Mouse (Mus musculus): ENCODE measurements around the gene Akt2.

Gene Akt2

DNA sequence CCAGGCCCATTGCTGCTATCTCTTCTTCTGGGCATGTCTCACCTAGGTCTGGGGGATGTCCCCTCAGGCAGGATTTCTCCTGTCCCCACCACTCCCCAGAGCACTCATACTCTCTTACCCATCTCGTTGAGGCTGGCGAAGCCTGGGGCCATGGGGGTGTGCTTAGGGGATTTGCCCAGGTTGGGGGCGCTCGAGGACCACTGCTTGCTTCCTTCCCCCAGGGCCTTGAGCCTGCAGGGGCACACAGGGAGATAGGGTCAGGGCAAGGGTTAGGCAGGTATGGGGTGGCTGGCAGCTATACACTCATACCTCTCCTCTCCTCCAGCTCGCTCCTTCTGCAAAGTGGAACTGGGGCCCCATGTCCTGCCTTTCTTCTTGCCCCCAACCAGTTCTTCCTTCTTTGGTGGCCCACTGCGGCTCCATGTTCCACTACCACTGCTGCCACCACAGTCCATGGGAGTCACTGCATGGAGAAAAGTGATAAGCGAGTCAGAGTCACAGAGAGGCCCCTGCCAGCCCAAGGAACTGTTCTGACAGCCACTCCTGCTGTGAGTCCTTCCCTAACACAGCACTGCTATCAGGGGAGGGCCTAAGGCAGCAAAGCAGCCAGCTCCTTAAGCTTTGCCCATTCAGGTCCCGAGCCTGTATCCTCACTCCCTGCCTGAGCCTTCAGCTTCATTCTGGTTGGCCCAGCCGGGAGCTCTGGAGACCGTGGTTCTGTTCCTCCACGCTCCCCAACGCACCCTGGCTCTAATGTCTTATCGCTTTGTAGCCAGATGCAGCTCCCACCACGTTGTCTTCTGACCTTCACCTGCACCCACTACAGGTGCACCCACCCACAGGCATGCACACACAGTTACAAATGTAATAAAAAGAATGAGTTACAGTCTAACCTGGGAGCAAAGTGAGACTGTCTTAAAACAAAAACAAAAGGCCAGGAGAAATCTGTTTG is 67.6 kb downstream of the Akt2 start:
- in situ Hi-C loops (cut with MboI, MseI), result no loop called here

DNA sequence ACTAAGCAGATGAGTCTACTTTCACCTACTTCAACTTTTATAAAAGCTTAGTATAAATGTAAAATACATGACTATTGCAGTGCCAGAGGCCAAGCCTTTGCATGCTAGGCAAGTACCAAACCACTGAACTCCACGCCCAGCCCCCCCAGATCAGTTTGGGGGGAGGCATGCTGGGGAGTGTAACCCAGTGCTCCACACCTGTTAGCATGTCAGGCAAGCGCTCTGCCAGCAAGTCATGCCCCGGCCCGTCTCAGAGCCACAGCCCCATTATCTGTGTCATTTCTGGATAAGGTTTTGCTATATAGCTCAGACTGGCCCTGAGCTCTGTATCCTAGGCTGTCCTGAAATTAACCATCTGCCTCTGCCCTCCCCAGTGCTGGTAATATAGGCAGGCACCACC is 70.7 kb downstream of the Akt2 start:
- in situ Hi-C loops (cut with MboI, MseI), result no loop called here

DNA sequence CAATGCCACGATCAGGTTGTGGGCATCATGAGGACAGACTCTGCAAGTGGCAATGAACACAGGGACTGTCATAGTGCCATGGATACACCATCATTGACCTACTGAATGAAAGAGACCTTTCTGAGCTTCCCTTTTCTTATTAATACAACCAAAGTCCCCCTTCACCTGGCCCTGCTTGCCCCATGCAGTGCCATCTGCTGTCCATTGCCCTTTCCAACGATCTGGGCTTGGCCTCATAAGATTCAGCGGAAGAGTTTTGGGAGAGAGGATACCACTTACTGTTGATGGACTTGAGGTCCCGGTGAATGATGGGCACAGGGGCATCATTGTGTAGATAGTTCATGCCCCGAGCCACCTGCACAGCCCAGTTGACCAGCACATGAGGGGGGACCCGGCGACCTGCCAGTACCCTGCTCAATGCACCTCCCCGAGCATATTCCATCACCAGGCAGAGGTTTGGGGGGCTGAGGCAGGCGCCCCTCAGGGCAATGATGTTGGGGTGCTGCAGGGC is 81.8 kb downstream of the Akt2 start:
- in situ Hi-C loops (cut with MboI, MseI), result no loop called here

DNA sequence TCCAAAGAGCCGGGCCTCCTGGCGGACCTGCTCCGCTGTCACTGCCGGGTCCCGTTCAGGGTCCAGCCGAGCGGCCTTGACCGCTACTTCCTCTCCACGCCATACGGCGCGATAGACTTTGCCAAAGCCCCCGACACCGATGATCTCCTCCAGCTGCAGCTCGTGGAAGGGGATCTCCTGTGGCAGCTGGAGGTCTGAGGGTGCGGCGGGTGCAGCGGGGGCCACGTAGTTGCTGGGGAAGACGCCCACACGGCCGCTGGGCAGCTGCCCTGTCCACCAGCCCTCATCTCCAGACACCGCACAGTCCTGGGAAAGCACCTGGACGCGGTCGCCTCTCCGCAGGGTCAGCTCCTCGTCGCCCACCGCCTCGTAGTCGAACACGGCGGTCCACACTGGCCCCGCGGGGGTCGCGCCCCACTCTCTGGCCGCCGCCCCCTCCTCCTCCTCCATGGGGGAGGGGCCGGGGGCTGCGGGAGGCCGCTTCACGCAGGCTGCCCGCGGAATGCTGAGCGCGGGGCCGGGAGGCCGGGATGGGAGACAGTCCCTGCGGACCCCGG is 82.3 kb downstream of the Akt2 start:
- in situ Hi-C loops (cut with MboI, MseI), result no loop called here

DNA sequence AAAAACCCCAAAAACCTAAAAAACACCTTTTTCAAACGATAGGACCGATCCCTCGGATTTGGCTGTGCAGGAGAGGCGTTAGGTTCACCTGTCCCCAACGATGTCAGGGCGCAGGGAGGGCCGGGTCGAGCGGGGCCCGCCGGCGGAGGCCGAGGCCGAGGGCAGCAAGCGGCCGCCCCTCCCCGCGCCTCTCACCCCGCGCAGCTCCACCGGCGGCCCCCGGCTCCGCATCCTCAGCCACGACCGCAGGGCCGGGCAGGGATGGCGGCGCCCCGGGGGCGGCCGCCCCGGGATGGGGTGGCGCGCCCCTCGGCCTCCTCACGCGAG is 82.8 kb downstream of the Akt2 start:
- in situ Hi-C loops (cut with MboI, MseI), result no loop called here

DNA sequence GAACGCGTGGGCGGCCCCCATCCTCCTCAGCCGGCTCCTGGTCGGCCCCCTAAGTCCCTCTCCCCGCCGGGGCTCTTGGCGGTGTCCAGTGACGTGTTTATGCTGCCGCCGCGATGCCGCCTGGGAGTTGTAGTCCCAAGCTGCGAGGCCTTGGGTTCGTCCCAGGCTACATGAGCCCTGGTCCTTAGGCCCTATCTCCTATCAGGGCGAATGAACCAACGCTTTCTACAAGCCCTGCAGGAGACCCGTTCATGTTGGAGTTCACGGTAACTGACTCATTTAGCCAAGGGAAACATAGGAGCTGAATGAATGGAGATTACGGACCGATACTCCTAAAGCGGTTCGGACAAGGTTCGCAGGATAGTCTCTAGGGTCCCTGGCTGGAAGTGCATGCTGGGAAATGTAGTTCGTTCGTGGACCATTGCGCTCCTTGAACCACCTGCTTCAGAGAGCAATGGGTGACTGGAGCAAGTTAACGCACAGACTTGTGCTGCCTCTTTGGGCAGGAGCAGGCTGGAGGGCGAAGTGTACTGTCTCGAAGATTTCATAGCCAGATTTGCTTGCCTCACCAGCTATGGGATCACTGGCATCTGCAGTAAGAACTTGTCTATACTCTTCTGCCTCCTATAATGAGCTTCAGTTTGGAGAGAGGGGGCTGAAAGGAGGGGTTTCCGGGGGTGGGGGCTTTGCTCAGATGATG is 83.3 kb downstream of the Akt2 start, which contains the start of gene Map3k10:
TSS of gene Map3k10 (minus strand) at position 77 of the 700 bp plus-strand sequence.
- in situ Hi-C loops (cut with MboI, MseI), result no loop called here

DNA sequence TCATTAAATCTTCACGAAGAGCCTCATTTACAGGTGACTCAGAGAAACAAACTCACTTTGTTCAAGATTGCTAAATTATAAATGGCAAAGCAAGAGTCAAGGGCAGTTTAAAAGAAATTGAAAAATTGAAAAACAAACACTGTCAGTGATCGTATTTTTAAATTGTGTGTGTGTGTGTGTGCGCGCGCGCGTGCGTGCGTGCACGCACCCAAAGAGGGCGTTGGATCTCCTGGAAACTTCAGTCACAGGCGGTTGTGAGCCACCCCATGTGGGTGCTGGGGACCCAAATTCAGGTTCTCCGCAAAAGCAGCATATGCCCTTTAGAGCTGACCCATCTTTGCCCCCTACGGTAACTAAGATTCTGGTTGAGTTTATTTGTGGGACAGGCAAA is 83.9 kb downstream of the Akt2 start:
- in situ Hi-C loops (cut with MboI, MseI), result no loop called here

DNA sequence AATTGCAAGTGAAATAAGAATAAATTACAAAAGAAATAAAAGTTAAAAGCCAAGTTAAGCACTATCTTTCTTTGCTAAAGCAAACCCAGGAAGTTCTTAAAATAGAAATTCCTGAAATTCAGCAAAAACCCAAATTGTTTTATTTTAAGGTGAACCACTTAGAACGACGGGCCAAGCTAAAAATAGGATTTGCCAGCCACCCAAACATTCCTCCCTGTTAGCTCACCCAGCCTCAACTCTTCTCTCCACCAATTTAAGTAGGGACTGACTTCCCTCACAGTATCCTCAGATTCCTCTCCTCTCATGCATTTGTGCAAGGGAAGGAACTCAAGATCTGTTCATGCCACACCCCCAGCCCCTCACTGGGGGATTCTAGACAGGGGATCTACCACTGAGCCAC is 91.9 kb downstream of the Akt2 start:
- in situ Hi-C loops (cut with MboI, MseI), result no loop called here

DNA sequence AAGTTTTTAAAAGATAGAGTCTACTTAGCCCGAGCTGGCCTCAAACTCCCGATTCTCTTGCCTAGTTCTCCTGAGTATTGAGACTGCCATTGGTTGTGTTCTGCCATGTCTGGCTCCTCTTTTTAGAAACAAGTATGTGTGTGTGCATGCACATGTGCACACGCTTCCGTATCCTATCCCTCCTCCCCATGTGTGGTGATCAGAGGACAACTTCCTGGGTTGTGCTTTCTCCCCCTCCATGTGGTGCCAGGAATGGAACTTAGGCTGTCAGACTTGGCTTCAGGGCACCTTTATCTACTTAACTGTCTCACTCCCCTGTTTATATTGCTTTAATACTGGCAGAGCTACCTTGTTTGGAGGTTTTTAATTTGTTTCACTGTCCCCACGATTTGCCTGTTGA is 93.9 kb downstream of the Akt2 start:
- in situ Hi-C loops (cut with MboI, MseI), result no loop called here

DNA sequence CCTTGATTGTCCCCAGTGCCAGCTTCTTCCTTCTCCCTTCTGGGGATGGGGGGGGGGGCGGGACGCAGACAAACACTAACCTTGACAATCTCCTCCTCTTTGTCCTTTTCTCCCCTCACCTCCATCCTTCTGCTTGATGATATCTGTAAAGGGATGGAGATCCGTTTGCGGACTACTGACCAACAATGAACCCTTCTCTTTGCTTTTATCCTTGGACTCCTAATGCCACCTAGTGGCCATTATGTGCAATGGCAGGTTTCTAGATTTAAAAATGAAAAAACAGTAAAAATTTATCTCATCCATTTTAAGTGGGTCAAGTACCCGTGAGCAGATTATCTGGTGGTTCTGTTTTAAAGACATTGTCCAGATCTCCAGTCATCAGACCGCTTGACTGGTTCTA is 94.3 kb downstream of the Akt2 start:
- in situ Hi-C loops (cut with MboI, MseI), result no loop called here

DNA sequence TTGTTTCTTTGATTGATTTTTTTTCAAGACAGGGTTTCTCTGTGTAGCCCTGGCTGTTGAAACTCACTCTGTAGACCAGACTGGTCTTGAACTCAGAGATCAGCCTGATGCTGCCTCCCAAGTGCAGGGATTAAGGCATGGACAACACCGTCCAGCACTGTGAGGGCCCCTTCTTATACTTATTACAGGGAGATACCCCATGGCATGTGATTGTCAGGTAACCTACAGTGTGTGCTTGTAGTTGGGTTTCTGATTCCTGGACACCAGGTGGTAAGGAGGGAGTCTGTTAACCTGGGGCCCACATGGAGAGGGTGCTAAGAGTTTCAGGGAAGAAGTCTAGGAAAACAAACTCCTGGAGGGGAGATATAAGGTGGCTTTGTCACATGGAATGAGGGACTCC is 95.7 kb downstream of the Akt2 start:
- in situ Hi-C loops (cut with MboI, MseI), result no loop called here

DNA sequence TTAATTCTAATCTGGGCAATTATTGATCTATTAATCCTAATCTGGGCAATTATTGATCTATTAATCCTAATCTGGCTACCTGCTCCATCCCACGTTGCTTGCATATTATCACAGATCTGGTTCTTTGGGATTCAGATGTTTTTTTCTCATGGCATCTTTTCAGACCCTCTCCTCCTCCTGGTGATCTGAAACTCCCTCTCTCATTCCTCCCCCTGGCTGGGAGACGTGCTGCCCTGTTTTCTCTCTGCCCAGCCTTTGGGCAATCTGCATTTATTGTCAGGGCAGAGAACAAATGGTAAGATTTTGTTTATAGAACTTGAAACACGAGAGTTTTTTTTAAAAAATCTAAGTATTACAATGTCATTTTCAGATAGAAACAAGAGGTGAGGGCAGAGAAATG is 96.5 kb downstream of the Akt2 start:
- in situ Hi-C loops (cut with MboI, MseI), result no loop called here

DNA sequence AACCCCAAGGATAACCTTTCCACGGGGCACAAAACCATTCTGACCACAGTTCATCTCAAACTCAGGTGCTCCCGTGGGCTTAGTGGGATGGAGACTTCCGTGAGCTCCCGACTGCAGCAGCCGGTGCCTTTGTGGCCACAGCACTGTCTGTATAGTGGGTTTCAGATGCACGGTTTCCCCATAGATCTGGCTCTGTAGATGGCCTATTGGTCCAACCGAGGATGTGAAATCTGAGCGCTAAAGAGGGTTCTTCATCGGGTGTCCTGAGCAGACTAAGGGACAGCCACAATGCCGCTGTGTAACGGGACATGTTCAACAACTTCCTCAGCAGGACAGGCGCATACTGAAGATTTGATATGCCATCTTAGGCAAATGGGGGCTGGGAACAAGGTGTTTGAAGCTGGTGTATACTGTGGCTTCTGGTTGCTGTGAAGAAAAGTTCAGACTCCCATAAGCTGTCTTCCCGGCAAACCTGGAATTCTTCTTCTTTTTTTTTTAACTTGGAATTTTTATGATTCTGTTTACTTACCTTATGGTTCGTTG is 97.0 kb downstream of the Akt2 start:
- in situ Hi-C loops (cut with MboI, MseI), result no loop called here

DNA sequence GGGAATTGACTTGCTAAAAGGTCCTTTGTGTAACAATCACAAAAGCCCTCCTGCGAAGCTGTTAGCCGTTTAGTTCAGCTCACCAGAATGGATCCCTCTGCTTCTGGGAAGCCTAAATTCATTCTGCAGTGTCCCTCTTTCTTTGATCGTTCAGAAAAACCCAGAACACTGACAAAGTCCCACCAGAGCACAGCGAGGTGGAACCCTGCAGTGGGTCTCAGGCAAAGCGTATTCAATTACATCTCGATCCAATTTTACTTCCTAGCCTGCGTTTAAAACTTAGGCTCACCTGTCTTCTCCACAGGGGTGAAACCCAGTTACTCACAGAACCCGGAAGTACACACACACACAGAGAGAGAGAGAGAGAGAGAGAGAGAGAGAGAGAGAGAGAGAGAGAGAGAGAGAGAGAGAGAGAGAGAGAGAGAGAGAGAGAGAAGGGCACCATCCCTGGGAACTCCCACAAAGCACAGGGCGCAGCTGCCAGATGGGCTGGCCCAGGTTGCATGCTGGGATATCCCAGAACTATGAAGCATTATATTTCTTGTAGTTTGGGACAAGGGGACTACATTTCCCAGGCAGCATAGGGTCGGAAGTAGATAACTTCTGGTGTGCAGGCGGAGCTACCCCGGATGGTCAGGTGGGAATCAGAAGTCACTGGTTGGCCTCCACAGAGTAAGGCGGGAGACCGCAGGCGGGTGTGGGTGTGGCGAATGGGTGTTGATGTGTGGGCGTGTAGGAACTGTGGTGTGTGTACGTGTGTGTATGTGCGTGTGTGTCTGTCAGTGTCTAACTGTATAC is 97.7 kb downstream of the Akt2 start, which contains the start of gene Zfp607b:
TSS of gene Zfp607b (plus strand) at position 526 of the 798 bp plus-strand sequence.
- in situ Hi-C loops (cut with MboI, MseI), result no loop called here
